Mouse (Mus musculus): ENCODE results near the gene Itsn1. TPM values are rescaled to one million over a fixed set of nuclear protein-coding genes. Genes with fewer than 3 reads are reported as not detected.

Itsn1 gene
- polyA plus RNA-seq, 1 experiment from 2014 or later = 48.3 TPM

GRCm38 (mm10) chr16:91847525-91848225 is 118.6 kb downstream of the Itsn1 start:
- no peak overlapping the region for H3K4me2 ChIP-seq
- no peak overlapping the region for H3K4me3 ChIP-seq (replicated peaks)
- H3K4me1 ChIP-seq (replicated peaks) = peaks cover 18% of the 10 kb centered on the region
- H3K36me3 ChIP-seq = peaks cover 88% of the 10 kb centered on the region
- H3K9ac ChIP-seq = no peak overlapping the region
- no peak overlapping the region for H3K27ac ChIP-seq
- ATAC-seq (ENCODE audit: low read depth) (no peak), DNase-seq (no peak)
- 82% methylated on average over 13 of the region's 13 CpGs for WGBS (ENCODE audit: insufficient replicate concordance)
- peaks cover 11% of the 10 kb centered on the region for H3K27me3 ChIP-seq
- no peaks in the 10 kb centered on the region for H3K9me3 ChIP-seq (replicated peaks)

- Histone ChIP-seq H3K27ac (no peak overlapping the region), H3K36me3 (peaks cover 88% of the 10 kb centered on the region)
Measured at GRCm38 (mm10) chr16:91848505-91848904, 119.4 kb downstream of the Itsn1 start.

GRCm38 (mm10) chr16:91848906-91849603 is 120.0 kb downstream of the Itsn1 start:
- DNase-seq = no peak
- Histone ChIP-seq H3K27ac (0 out of 2 replicates have a peak overlapping the region, but pooled peaks have one; percentile 34), H3K9me3 (replicated peaks) (no peaks in the 10 kb centered on the region), H3K27me3 (peaks cover 8% of the 10 kb centered on the region), H3K4me2 (no peak overlapping the region), H3K9ac (no peak overlapping the region), H3K4me3 (replicated peaks) (no peak overlapping the region), H3K36me3 (peaks cover 88% of the 10 kb centered on the region), H3K4me1 (replicated peaks) (peaks cover 20% of the 10 kb centered on the region)
- WGBS (ENCODE audit: insufficient replicate concordance) = 73% methylated on average over 7 of the region's 7 CpGs
- no peak for ATAC-seq (ENCODE audit: low read depth)

More at GRCm38 (mm10) chr16:91848505-91848904, 119.4 kb downstream of the Itsn1 start:
- 91% methylated on average over 9 of the region's 9 CpGs for WGBS (ENCODE audit: insufficient replicate concordance)
- Histone ChIP-seq H3K4me1 (replicated peaks) (peaks cover 20% of the 10 kb centered on the region), H3K4me3 (replicated peaks) (no peak overlapping the region), H3K4me2 (no peak overlapping the region), H3K27me3 (peaks cover 10% of the 10 kb centered on the region), H3K9ac (no peak overlapping the region), H3K9me3 (replicated peaks) (no peaks in the 10 kb centered on the region)
- ATAC-seq (ENCODE audit: low read depth) = no peak
- no peak for DNase-seq

- Histone ChIP-seq H3K27ac (no peak overlapping the region), H3K4me1 (replicated peaks) (peaks cover 20% of the 10 kb centered on the region), H3K9me3 (replicated peaks) (no peaks in the 10 kb centered on the region), H3K4me3 (replicated peaks) (no peak overlapping the region), H3K9ac (no peak overlapping the region), H3K4me2 (no peak overlapping the region), H3K36me3 (peaks cover 88% of the 10 kb centered on the region), H3K27me3 (peaks cover 5% of the 10 kb centered on the region; the same call in 1 of the 2 replicates)
- WGBS (ENCODE audit: insufficient replicate concordance) = 89% methylated on average over 3 of the region's 3 CpGs
- DNase-seq (no peak), ATAC-seq (ENCODE audit: low read depth) (no peak)
Measured at GRCm38 (mm10) chr16:91850175-91850574, 121.1 kb downstream of the Itsn1 start.

- Histone ChIP-seq H3K27ac (peak overlapping the region; percentile 25; the same call in 1 of the 2 replicates), H3K4me3 (replicated peaks) (no peak overlapping the region), H3K36me3 (peaks cover 94% of the 10 kb centered on the region), H3K9ac (no peak overlapping the region), H3K4me2 (no peak overlapping the region), H3K9me3 (replicated peaks) (no peaks in the 10 kb centered on the region), H3K27me3 (peaks cover 5% of the 10 kb centered on the region; the same call in 1 of the 2 replicates), H3K4me1 (replicated peaks) (peaks cover 16% of the 10 kb centered on the region)
- peak; percentile 13 for ATAC-seq (ENCODE audit: low read depth)
- WGBS (ENCODE audit: insufficient replicate concordance) = 58% methylated on average over 19 of the region's 19 CpGs
- no peak for DNase-seq
Measured at GRCm38 (mm10) chr16:91851456-91852231, 122.6 kb downstream of the Itsn1 start.

- Histone ChIP-seq H3K9me3 (replicated peaks) (no peaks in the 10 kb centered on the region), H3K36me3 (peaks cover 97% of the 10 kb centered on the region), H3K4me1 (replicated peaks) (peaks cover 15% of the 10 kb centered on the region; the same call in 1 of the 2 replicates), H3K4me3 (replicated peaks) (no peak overlapping the region), H3K9ac (no peak overlapping the region), H3K27me3 (peaks cover 3% of the 10 kb centered on the region; the same call in 1 of the 2 replicates), H3K27ac (0 out of 2 replicates have a peak overlapping the region, but pooled peaks have one; percentile 4), H3K4me2 (no peak overlapping the region)
- DNase-seq = no peak
- WGBS (ENCODE audit: insufficient replicate concordance) = 51% methylated on average over 10 of the region's 10 CpGs
- peak; percentile 59; the same call in 1 of the 2 replicates for ATAC-seq (ENCODE audit: low read depth)
Measured at GRCm38 (mm10) chr16:91852753-91853152, 123.7 kb downstream of the Itsn1 start.

- Histone ChIP-seq H3K27me3 (no peaks in the 10 kb centered on the region), H3K9me3 (replicated peaks) (no peaks in the 10 kb centered on the region), H3K9ac (no peak overlapping the region), H3K4me1 (replicated peaks) (peaks cover 15% of the 10 kb centered on the region; the same call in 1 of the 2 replicates), H3K36me3 (peaks cover 97% of the 10 kb centered on the region), H3K4me2 (no peak overlapping the region), H3K4me3 (replicated peaks) (no peak overlapping the region), H3K27ac (0 out of 2 replicates have a peak overlapping the region, but pooled peaks have one; percentile 4)
- 89% methylated on average over 12 of the region's 12 CpGs for WGBS (ENCODE audit: insufficient replicate concordance)
- ATAC-seq (ENCODE audit: low read depth) = no peak
- no peak for DNase-seq
Measured at GRCm38 (mm10) chr16:91853223-91853622, 124.1 kb downstream of the Itsn1 start.

- H3K4me3 ChIP-seq (replicated peaks) = no peak overlapping the region
- no peak overlapping the region for H3K4me2 ChIP-seq
- H3K36me3 ChIP-seq = peaks cover 80% of the 10 kb centered on the region
- no peak for DNase-seq
- H3K4me1 ChIP-seq (replicated peaks) = peaks cover 31% of the 10 kb centered on the region
- no peaks in the 10 kb centered on the region for H3K9me3 ChIP-seq (replicated peaks)
- H3K27ac ChIP-seq = no peak overlapping the region
- no peak overlapping the region for H3K9ac ChIP-seq
- H3K27me3 ChIP-seq = no peaks in the 10 kb centered on the region
- no peak for ATAC-seq (ENCODE audit: low read depth)
- 88% methylated on average over 7 of the region's 7 CpGs for WGBS (ENCODE audit: insufficient replicate concordance)
Measured at GRCm38 (mm10) chr16:91858695-91859094, 129.6 kb downstream of the Itsn1 start.

- no peak overlapping the region for H3K9ac ChIP-seq
- H3K36me3 ChIP-seq = peaks cover 80% of the 10 kb centered on the region
- peaks cover 36% of the 10 kb centered on the region for H3K4me1 ChIP-seq (replicated peaks)
- no peak for ATAC-seq (ENCODE audit: low read depth)
- H3K27me3 ChIP-seq = no peaks in the 10 kb centered on the region
- DNase-seq = no peak
- WGBS (ENCODE audit: insufficient replicate concordance) = 85% methylated on average over 3 of the region's 3 CpGs
- H3K4me2 ChIP-seq = no peak overlapping the region
- H3K9me3 ChIP-seq (replicated peaks) = no peaks in the 10 kb centered on the region
- H3K4me3 ChIP-seq (replicated peaks) = no peak overlapping the region
- no peak overlapping the region for H3K27ac ChIP-seq
Measured at GRCm38 (mm10) chr16:91859203-91859602, 130.1 kb downstream of the Itsn1 start.

- Histone ChIP-seq H3K4me3 (replicated peaks) (no peak overlapping the region), H3K4me2 (no peak overlapping the region), H3K27me3 (no peaks in the 10 kb centered on the region), H3K27ac (no peak overlapping the region), H3K9ac (no peak overlapping the region), H3K36me3 (peaks cover 78% of the 10 kb centered on the region), H3K9me3 (replicated peaks) (no peaks in the 10 kb centered on the region), H3K4me1 (replicated peaks) (peaks cover 43% of the 10 kb centered on the region)
- ATAC-seq (ENCODE audit: low read depth) (no peak), DNase-seq (no peak)
- 80% methylated on average over 8 of the region's 8 CpGs for WGBS (ENCODE audit: insufficient replicate concordance)
Measured at GRCm38 (mm10) chr16:91859958-91860357, 130.9 kb downstream of the Itsn1 start.
